Mouse (Mus musculus) MEL-GATA-1-ER (cell line): Measurements from ENCODE around the gene Ppp3ca.

ENCODE experiments used
- DNase-seq: peaks from one replicate; pipeline ENCODE4 v3.0.0-alpha.2; 2012; ENCODE audit warnings: low read depth; ENCODE audit errors: extremely low read depth

Gene Ppp3ca

DNA sequence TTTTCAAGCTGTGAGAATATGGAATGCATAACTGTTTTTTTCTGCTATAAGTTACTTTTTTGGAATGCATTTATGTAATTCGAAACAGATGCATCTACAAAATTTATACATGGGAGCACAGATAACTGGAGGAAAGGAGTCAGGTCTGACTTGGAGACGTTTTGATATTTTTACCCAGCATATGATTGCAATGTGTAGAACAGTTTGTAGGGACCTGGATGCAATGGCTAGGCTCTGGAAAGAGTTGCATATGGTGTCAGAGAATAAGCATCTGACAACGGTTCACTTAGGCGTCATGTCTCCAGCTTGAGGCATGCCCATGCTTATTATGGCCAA lies 311.6 kb downstream of the Ppp3ca start:
- no peak for DNase-seq

DNA sequence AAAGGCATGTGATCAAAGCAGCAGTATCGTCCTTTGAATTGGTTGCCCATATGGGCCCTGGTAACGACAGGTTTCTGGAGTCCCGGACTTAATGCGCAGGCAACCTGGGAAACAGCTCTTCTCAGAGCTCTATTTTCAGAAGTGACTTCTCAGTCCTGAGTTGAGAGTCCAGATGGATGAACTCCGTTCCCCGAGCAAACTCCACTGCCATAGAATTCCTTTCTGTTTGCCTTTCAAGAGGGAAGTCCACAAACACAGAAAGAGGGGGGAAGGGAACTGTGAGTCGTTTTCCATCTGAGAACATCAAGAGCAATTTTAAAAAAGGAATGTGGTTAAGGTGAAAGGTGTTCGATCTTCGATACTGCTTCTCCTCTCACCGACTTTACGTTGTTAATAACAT lies 312.1 kb downstream of the Ppp3ca start:
- DNase-seq = no peak

DNA sequence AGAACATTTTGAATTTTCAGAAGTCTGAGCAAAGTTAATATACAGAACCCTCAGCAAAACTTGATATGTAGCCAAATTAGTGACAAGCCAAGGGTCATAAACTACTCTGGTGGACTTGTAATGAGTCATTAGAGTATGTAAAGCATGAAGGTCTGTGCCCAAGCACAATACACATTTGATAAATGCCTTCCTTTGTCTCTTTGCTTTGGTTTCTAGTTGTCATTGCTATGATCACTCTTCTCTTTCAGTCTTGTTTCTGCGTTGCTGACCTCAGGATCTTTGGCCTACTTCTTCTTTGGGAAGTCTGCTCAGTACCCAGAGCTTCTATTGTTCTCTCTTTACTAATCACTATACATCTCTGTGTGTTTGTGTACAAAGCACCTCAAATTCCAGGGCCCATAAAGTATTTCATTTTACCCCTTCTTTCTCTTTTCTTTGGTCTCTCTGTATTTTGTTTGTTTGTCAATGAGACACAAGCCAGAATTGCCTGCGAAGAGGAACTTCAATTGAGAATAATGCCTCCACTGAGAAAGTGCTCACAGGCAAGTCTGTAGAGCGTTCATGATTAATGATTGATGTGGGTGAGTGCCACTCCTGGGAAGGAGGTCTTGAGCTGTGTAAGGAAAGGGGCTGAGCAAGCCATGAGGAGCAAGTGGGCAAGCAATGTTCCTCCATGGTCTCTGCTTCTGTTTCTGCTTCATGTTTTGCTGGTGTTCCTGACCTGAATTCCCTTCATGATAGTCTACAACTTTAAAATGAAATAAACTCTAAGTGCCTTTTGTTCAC lies 316.4 kb downstream of the Ppp3ca start:
- DNase-seq = no peak
